Mouse (Mus musculus) heart, adult 2 months (tissue): ENCODE data around the gene Cars2. TPM values are rescaled to one million over a fixed set of nuclear protein-coding genes. Genes with fewer than 3 reads are reported as not detected.
A peak's percentile ranks its signal among the peaks of the same experiment; 100 is the strongest.

Experiments used
- DNase-seq, 2 experiments: peaks; one replicate each; pipeline ENCODE4 v3.0.0; 2021
- H3K27ac ChIP-seq: fragments of 200-600 bp; 2 replicates; pipeline ENCODE4 v1.8.1; 2022
- H3K27me3 ChIP-seq: fragments of 200-500 bp; 2 replicates; pipeline ENCODE4 v1.6.1; 2012; ENCODE audit warnings: mild to moderate bottlenecking, low read length, inconsistent platforms, mixed read lengths; ENCODE audit not compliant: control insufficient read depth, insufficient read depth
- H3K36me3 ChIP-seq: fragments of 200-500 bp; 2 replicates; pipeline ENCODE4 v1.6.1; 2012; ENCODE audit warnings: low read length, inconsistent platforms; ENCODE audit not compliant: control insufficient read depth, insufficient read depth
- H3K4me1 ChIP-seq: fragments of 200-500 bp; 2 replicates; pipeline ENCODE4 v1.6.1; 2011; ENCODE audit warnings: low read length; ENCODE audit not compliant: control insufficient read depth, insufficient read depth
- H3K4me3 ChIP-seq: fragments of 200-600 bp; 2 replicates; pipeline ENCODE4 v1.8.1; 2022
- H3K79me2 ChIP-seq: fragments of 200-500 bp; replicated peaks from 2 replicates; pipeline ENCODE4 v1.6.1; 2012; ENCODE audit warnings: mild to moderate bottlenecking, inconsistent platforms, low read length, moderate library complexity, mixed read lengths; ENCODE audit not compliant: control insufficient read depth, insufficient read depth
- H3K9ac ChIP-seq: fragments of 200-500 bp; 2 replicates; pipeline ENCODE4 v1.6.1; 2012; ENCODE audit warnings: low read depth, mild to moderate bottlenecking, control low read depth, inconsistent platforms, low read length, mixed read lengths
- CTCF ChIP-seq: fragments of 200-600 bp; IDR thresholded peaks from 2 replicates; pipeline ENCODE4 v1.8.1; 2022; ENCODE audit warnings: antibody characterized with exemption, mild to moderate bottlenecking, moderate library complexity
- EP300 ChIP-seq: fragments of 200-500 bp; IDR thresholded peaks from 2 replicates; pipeline ENCODE4 v1.6.1; 2011; ENCODE audit warnings: low read depth, low read length, control low read depth; ENCODE audit not compliant: insufficient read depth
- POLR2A ChIP-seq: fragments of 200-500 bp; IDR thresholded peaks from 2 replicates; pipeline ENCODE4 v1.6.1; 2011; ENCODE audit warnings: mild to moderate bottlenecking, low read depth, low read length, control low read depth; ENCODE audit not compliant: insufficient read depth
- WGBS: fragments of 180-500 bp; shearing (Covaris S2); methylation state at CpG from one replicate; pipeline ENCODE4 v1.1.7; 2018; 5-methylcytosine and 5-hydroxymethylcytosine counted together
- intact Hi-C: fragments of 180-260 bp; cut with DNase I; formaldehyde crosslinking; loops from one replicate; pipeline ENCODE4 v1.15.1; 2025
- polyA plus RNA-seq: library from polyadenylated mRNA; depleted of rRNA; stranded (reverse); fragments of >200 nt; gene quantifications from 2 replicates; pipeline ENCODE4 v1.2.3, GENCODE M21; 2012
- total RNA-seq, 2 experiments: library from RNA; stranded (reverse); gene quantifications; 2 replicates each; pipeline ENCODE4 v1.2.3; 2021

The Cars2 gene
- total and polyA plus RNA-seq, 3 experiments: 46.5 to 49.8 (median 47.7) TPM

- H3K4me1 ChIP-seq: peaks cover 2% of the 10 kb centered on the region; the same call in 1 of the 2 replicates
- H3K36me3 ChIP-seq: no peaks in the 10 kb centered on the region
- no peak for DNase-seq
- intact Hi-C loops: no loop called here
- H3K4me3 ChIP-seq: no peak overlapping the region
- TF ChIP-seq EP300 (no peak), CTCF (no peak), POLR2A (no peak)
- H3K9ac ChIP-seq: no peak overlapping the region
- no peak overlapping the region for H3K27ac ChIP-seq
- H3K27me3 ChIP-seq: no peaks in the 10 kb centered on the region
- H3K79me2 ChIP-seq: no peaks in the 10 kb centered on the region
- WGBS: 67% methylated on average over 18 of the region's 18 CpGs
Observed at GRCm38 (mm10) chr8:11530155-11530770, 20.3 kb downstream of the Cars2 start.

- Histone ChIP-seq H3K4me1 (no peaks in the 10 kb centered on the region), H3K27me3 (no peaks in the 10 kb centered on the region), H3K4me3 (no peak overlapping the region), H3K9ac (no peak overlapping the region), H3K79me2 (no peaks in the 10 kb centered on the region), H3K36me3 (no peaks in the 10 kb centered on the region), H3K27ac (no peak overlapping the region)
- no peak for TF ChIP-seq EP300
- no peak for TF ChIP-seq CTCF
- no peak for TF ChIP-seq POLR2A
- DNase-seq: no peak
- 71% methylated on average over 3 of the region's 3 CpGs for WGBS
- intact Hi-C loops: no loop called here
Observed at GRCm38 (mm10) chr8:11523331-11523730, 27.3 kb downstream of the Cars2 start.

- 80% methylated on average over 11 of the region's 11 CpGs for WGBS
- TF ChIP-seq POLR2A (no peak), EP300 (no peak), CTCF (no peak)
- DNase-seq: no peak
- Histone ChIP-seq H3K27me3 (no peaks in the 10 kb centered on the region), H3K36me3 (no peaks in the 10 kb centered on the region), H3K27ac (no peak overlapping the region), H3K79me2 (no peaks in the 10 kb centered on the region), H3K9ac (no peak overlapping the region), H3K4me1 (peaks cover 2% of the 10 kb centered on the region), H3K4me3 (no peak overlapping the region)
- intact Hi-C loops: no loop called here
Observed at GRCm38 (mm10) chr8:11518676-11519075, 31.9 kb downstream of the Cars2 start.

GRCm38 (mm10) chr8:11518056-11518396, 32.6 kb downstream of the Cars2 start:
- H3K27ac ChIP-seq: no peak overlapping the region
- intact Hi-C loops: no loop called here
- DNase-seq: peak in 1 of 2 experiments; percentile 11

DNA sequence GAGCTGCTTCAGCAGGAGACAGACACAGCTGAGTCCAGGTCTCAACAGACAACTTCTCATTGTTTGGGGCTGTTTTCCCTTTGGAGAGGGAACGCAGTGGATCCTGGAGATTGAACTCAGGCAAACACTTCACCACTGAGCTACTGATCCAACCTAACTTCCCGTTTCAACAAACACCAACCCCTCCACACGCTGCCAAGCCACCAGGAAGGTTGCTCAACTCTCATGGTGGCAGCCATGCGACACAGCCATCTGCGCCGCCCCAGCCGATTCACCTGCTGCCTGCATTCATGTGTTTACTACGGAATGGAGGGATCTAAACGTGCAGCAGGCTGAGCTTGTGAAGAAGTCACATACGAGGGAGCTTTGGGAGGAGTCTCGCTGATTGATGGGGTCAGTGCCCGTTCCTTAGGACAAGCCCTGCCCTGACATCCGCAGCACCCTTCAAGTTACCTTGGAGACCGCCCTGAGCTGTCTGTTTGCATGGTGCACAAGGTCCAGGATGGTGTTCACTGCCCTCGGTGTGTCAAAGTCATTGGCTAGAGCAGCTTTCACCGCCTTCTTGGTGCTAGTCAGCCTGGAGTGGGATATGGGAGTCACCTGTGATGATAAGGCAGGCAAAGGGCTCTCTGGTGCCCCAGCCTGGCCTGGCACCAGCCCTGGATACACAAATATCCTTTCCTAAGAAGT, 33.1 kb downstream of the Cars2 start:
- Histone ChIP-seq H3K27ac (no peak overlapping the region), H3K27me3 (no peaks in the 10 kb centered on the region), H3K36me3 (no peaks in the 10 kb centered on the region), H3K4me3 (no peak overlapping the region), H3K79me2 (no peaks in the 10 kb centered on the region), H3K9ac (no peak overlapping the region), H3K4me1 (peaks cover 2% of the 10 kb centered on the region)
- intact Hi-C loops: no loop called here
- WGBS: 83% methylated on average over 16 of the region's 16 CpGs
- DNase-seq: no peak
- TF ChIP-seq CTCF (no peak), POLR2A (no peak), EP300 (no peak)

More at GRCm38 (mm10) chr8:11518056-11518396, 32.6 kb downstream of the Cars2 start:
- Histone ChIP-seq H3K4me1 (peaks cover 2% of the 10 kb centered on the region), H3K79me2 (no peaks in the 10 kb centered on the region), H3K4me3 (no peak overlapping the region), H3K36me3 (no peaks in the 10 kb centered on the region), H3K27me3 (no peaks in the 10 kb centered on the region), H3K9ac (no peak overlapping the region)
- 88% methylated on average over 6 of the region's 6 CpGs for WGBS
- TF ChIP-seq EP300: no peak
- TF ChIP-seq CTCF: no peak
- TF ChIP-seq POLR2A: no peak

DNA sequence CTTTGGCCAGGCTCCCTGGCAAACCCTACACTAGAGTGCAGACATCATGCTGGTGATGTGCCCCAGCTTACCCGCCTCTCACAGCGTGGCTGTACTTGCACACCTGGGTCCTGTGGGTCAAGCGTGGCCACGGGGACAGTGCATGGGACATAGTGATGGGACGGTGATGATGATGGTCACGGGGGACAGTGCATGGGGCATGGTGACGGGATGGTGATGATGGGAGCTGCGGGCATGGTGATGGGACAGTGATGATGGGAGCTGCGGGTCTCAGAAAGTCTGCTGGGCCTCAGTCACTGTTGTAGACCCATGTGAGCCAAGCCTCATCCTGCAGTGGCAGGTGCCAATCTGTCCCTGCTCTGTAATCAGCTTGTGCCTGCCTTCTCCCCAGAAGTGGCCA, 34.3 kb downstream of the Cars2 start:
- intact Hi-C loops: no loop called here
- peaks cover 4% of the 10 kb centered on the region for H3K4me1 ChIP-seq
- no peak for DNase-seq
- no peaks in the 10 kb centered on the region for H3K36me3 ChIP-seq
- H3K27me3 ChIP-seq: no peaks in the 10 kb centered on the region
- no peak overlapping the region for H3K9ac ChIP-seq
- 89% methylated on average over 9 of the region's 9 CpGs for WGBS
- TF ChIP-seq EP300 (no peak), POLR2A (no peak), CTCF (no peak)
- H3K79me2 ChIP-seq: no peaks in the 10 kb centered on the region
- H3K4me3 ChIP-seq: no peak overlapping the region
- H3K27ac ChIP-seq: no peak overlapping the region
